Mouse (Mus musculus) embryonic fibroblast, embryonic 13.5 days (primary cell): Measurements from ENCODE around the gene Gm29049. TPM values are rescaled to one million over a fixed set of nuclear protein-coding genes. Genes with fewer than 3 reads are reported as not detected.
"Not testable (repeated sequence)": the region's sequence is repeated elsewhere in the genome, so short reads cannot be mapped to it uniquely, and the experiment has no call there.

Experiments used
- H3K27ac ChIP-seq: 2 replicates; pipeline ENCODE4 v1.5.1; 2012; ENCODE audit warnings: low read length, control low read depth, inconsistent platforms; ENCODE audit not compliant: insufficient read depth
- H3K4me1 ChIP-seq: 2 replicates; pipeline ENCODE4 v1.6.1; 2011; ENCODE audit warnings: low read length; ENCODE audit not compliant: control insufficient read depth, insufficient read depth
- H3K4me3 ChIP-seq: 2 replicates; pipeline ENCODE4 v1.5.1; 2011; ENCODE audit warnings: mild to moderate bottlenecking, control low read depth, low read length; ENCODE audit not compliant: insufficient read depth
- polyA plus RNA-seq: library from polyadenylated mRNA; stranded (reverse); fragments of >200 nt; gene quantifications from 2 replicates; pipeline ENCODE4 v1.2.4, GENCODE M21; 2011; ENCODE audit warnings: low read depth; ENCODE audit not compliant: missing spikeins, insufficient read length

Gene Gm29049
- polyA plus RNA-seq, result not detected in 2 replicates

GRCm38 (mm10) chrY:7997068-7997467 is at the start of gene Gm29049:
Gm29049 (minus strand) TSS chrY:7997168.
- not testable (repeated sequence) for H3K27ac ChIP-seq, H3K4me3 ChIP-seq, H3K4me1 ChIP-seq

Other genes with a start within 250 kb of the Gm29049 start
- not detected in 2 replicates for gene Gm20825, start 74.3 kb upstream of the Gm29049 start, polyA plus RNA-seq